Mouse (Mus musculus) heart, adult 2 months (tissue): ENCODE measurements at regions not wholly inside any gene's neighbourhood (a gene's known extent, or its start where the extent isn't known, plus 50 kb on each side); places are given as distances from the start of the nearest gene placed in this dataset.

ENCODE experiments used
- CTCF ChIP-seq: fragments of 200-600 bp; IDR thresholded peaks from 2 replicates; pipeline ENCODE4 v1.8.1; 2022; ENCODE audit warnings: antibody characterized with exemption, mild to moderate bottlenecking, moderate library complexity
- EP300 ChIP-seq: fragments of 200-500 bp; IDR thresholded peaks from 2 replicates; pipeline ENCODE4 v1.6.1; 2011; ENCODE audit warnings: low read depth, low read length, control low read depth; ENCODE audit not compliant: insufficient read depth
- POLR2A ChIP-seq: fragments of 200-500 bp; IDR thresholded peaks from 2 replicates; pipeline ENCODE4 v1.6.1; 2011; ENCODE audit warnings: mild to moderate bottlenecking, low read depth, low read length, control low read depth; ENCODE audit not compliant: insufficient read depth

- TF ChIP-seq POLR2A (no peak), CTCF (no peak), EP300 (no peak)
Observed at GRCm38 (mm10) chr15:87105951-87106350, 438.1 kb upstream of the Fam19a5 start.
